Mouse (Mus musculus): ENCODE measurements at regions not wholly inside any gene's neighbourhood (a gene's known extent, or its start where the extent isn't known, plus 50 kb on each side); places are given as distances from the start of the nearest gene placed in this dataset.

- no peak for TF ChIP-seq CTCF (IDR thresholded peaks at IDR 0.05; ENCODE audit: borderline replicate concordance, insufficient read depth, low read length)
- no peak for TF ChIP-seq POLR2A (IDR thresholded peaks at IDR 0.05; ENCODE audit: low read depth, low read length)
- Histone ChIP-seq H3K4me3 (ENCODE audit: insufficient read depth, low read length) (no peak overlapping the region), H3K4me1 (ENCODE audit: control insufficient read depth, insufficient read depth, low read length) (no peaks in the 10 kb centered on the region), H3K27ac (ENCODE audit: insufficient read depth, low read length) (no peak overlapping the region)
Observed at GRCm38 (mm10) chr12:97529556-97529955, 729.7 kb downstream of the Galc start.

- Histone ChIP-seq H3K4me1 (ENCODE audit: control insufficient read depth, insufficient read depth, low read length) (no peaks in the 10 kb centered on the region), H3K4me3 (ENCODE audit: insufficient read depth, low read length) (no peak overlapping the region), H3K27ac (ENCODE audit: insufficient read depth, low read length) (no peak overlapping the region)
- TF ChIP-seq POLR2A (IDR thresholded peaks at IDR 0.05; ENCODE audit: low read depth, low read length) (no peak), CTCF (IDR thresholded peaks at IDR 0.05; ENCODE audit: borderline replicate concordance, insufficient read depth, low read length) (no peak)
Observed at GRCm38 (mm10) chr12:97525931-97526330, 733.3 kb downstream of the Galc start.

GRCm38 (mm10) chr12:97519834-97520489 lies 739.3 kb downstream of the Galc start:
- TF ChIP-seq POLR2A (IDR thresholded peaks at IDR 0.05; ENCODE audit: low read depth, low read length) (no peak), CTCF (IDR thresholded peaks at IDR 0.05; ENCODE audit: borderline replicate concordance, insufficient read depth, low read length) (no peak)
- H3K4me1 ChIP-seq (ENCODE audit: control insufficient read depth, insufficient read depth, low read length): 0 out of 2 replicates have a peak, but pooled peaks cover 3% of the 10 kb centered on the region
- no peak overlapping the region for H3K27ac ChIP-seq (ENCODE audit: insufficient read depth, low read length)
- no peak overlapping the region for H3K4me3 ChIP-seq (ENCODE audit: insufficient read depth, low read length)

GRCm38 (mm10) chr12:97517534-97517933 lies 741.7 kb downstream of the Galc start:
- Histone ChIP-seq H3K27ac (ENCODE audit: insufficient read depth, low read length) (no peak overlapping the region), H3K4me1 (ENCODE audit: control insufficient read depth, insufficient read depth, low read length) (peaks cover 3% of the 10 kb centered on the region; the same call in 1 of the 2 replicates), H3K4me3 (ENCODE audit: insufficient read depth, low read length) (no peak overlapping the region)
- TF ChIP-seq CTCF (IDR thresholded peaks at IDR 0.05; ENCODE audit: borderline replicate concordance, insufficient read depth, low read length) (no peak), POLR2A (IDR thresholded peaks at IDR 0.05; ENCODE audit: low read depth, low read length) (no peak)

GRCm38 (mm10) chr12:97515805-97516204 lies 743.5 kb downstream of the Galc start:
- no peak overlapping the region for H3K4me3 ChIP-seq (ENCODE audit: insufficient read depth, low read length)
- TF ChIP-seq POLR2A (IDR thresholded peaks at IDR 0.05; ENCODE audit: low read depth, low read length): no peak
- TF ChIP-seq CTCF (IDR thresholded peaks at IDR 0.05; ENCODE audit: borderline replicate concordance, insufficient read depth, low read length): no peak
- peak overlapping the region; percentile 55; the same call in 1 of the 2 replicates for H3K27ac ChIP-seq (ENCODE audit: insufficient read depth, low read length)
- peaks cover 3% of the 10 kb centered on the region; the same call in 1 of the 2 replicates for H3K4me1 ChIP-seq (ENCODE audit: control insufficient read depth, insufficient read depth, low read length)

GRCm38 (mm10) chr12:97511866-97512265 lies 747.4 kb downstream of the Galc start:
- TF ChIP-seq CTCF (IDR thresholded peaks at IDR 0.05; ENCODE audit: borderline replicate concordance, insufficient read depth, low read length) (no peak), POLR2A (IDR thresholded peaks at IDR 0.05; ENCODE audit: low read depth, low read length) (no peak)
- Histone ChIP-seq H3K4me3 (ENCODE audit: insufficient read depth, low read length) (no peak overlapping the region), H3K4me1 (ENCODE audit: control insufficient read depth, insufficient read depth, low read length) (no peaks in the 10 kb centered on the region; the same call in 1 of the 2 replicates), H3K27ac (ENCODE audit: insufficient read depth, low read length) (no peak overlapping the region)

- no peaks in the 10 kb centered on the region for H3K4me1 ChIP-seq (ENCODE audit: control insufficient read depth, insufficient read depth, low read length)
- no peak for TF ChIP-seq CTCF (IDR thresholded peaks at IDR 0.05; ENCODE audit: borderline replicate concordance, insufficient read depth, low read length)
- no peak for TF ChIP-seq POLR2A (IDR thresholded peaks at IDR 0.05; ENCODE audit: low read depth, low read length)
- H3K4me3 ChIP-seq (ENCODE audit: insufficient read depth, low read length): no peak overlapping the region
- no peak overlapping the region for H3K27ac ChIP-seq (ENCODE audit: insufficient read depth, low read length)
Observed at GRCm38 (mm10) chr12:97501441-97501840, 757.8 kb downstream of the Galc start.

GRCm38 (mm10) chr12:97483559-97483958 lies 775.7 kb downstream of the Galc start:
- Histone ChIP-seq H3K4me3 (ENCODE audit: insufficient read depth, low read length) (no peak overlapping the region), H3K27ac (ENCODE audit: insufficient read depth, low read length) (no peak overlapping the region), H3K4me1 (ENCODE audit: control insufficient read depth, insufficient read depth, low read length) (no peaks in the 10 kb centered on the region)
- TF ChIP-seq CTCF (IDR thresholded peaks at IDR 0.05; ENCODE audit: borderline replicate concordance, insufficient read depth, low read length) (no peak), POLR2A (IDR thresholded peaks at IDR 0.05; ENCODE audit: low read depth, low read length) (no peak)

GRCm38 (mm10) chr12:97476466-97477250 lies 782.6 kb downstream of the Galc start:
- H3K4me1 ChIP-seq (ENCODE audit: control insufficient read depth, insufficient read depth, low read length): no peaks in the 10 kb centered on the region
- H3K4me3 ChIP-seq (ENCODE audit: insufficient read depth, low read length): no peak overlapping the region
- TF ChIP-seq CTCF (IDR thresholded peaks at IDR 0.05; ENCODE audit: borderline replicate concordance, insufficient read depth, low read length): no peak
- no peak for TF ChIP-seq POLR2A (IDR thresholded peaks at IDR 0.05; ENCODE audit: low read depth, low read length)
- no peak overlapping the region for H3K27ac ChIP-seq (ENCODE audit: insufficient read depth, low read length)

GRCm38 (mm10) chr12:97475751-97476150 lies 783.5 kb downstream of the Galc start:
- no peak for TF ChIP-seq CTCF (IDR thresholded peaks at IDR 0.05; ENCODE audit: borderline replicate concordance, insufficient read depth, low read length)
- TF ChIP-seq POLR2A (IDR thresholded peaks at IDR 0.05; ENCODE audit: low read depth, low read length): no peak
- H3K4me3 ChIP-seq (ENCODE audit: insufficient read depth, low read length): no peak overlapping the region
- H3K27ac ChIP-seq (ENCODE audit: insufficient read depth, low read length): no peak overlapping the region
- H3K4me1 ChIP-seq (ENCODE audit: control insufficient read depth, insufficient read depth, low read length): no peaks in the 10 kb centered on the region

Measured in embryonic fibroblast, embryonic 13.5 days (primary cell).